Mouse (Mus musculus) layer of hippocampus, adult 2 months (tissue): ENCODE results near the gene Mier2. TPM values are rescaled to one million over a fixed set of nuclear protein-coding genes. Genes with fewer than 3 reads are reported as not detected.
A peak's percentile ranks its signal among the peaks of the same experiment; 100 is the strongest.

Experiments
- DNase-seq, 2 experiments: peaks; one replicate each; pipeline ENCODE4 v3.0.0; 2022; ENCODE audit warnings: low spot score in 2 of 2
- H3K27ac ChIP-seq: fragments of 200-600 bp; 2 replicates; pipeline ENCODE4 v1.8.1; 2022
- H3K4me3 ChIP-seq: fragments of 200-600 bp; 2 replicates; pipeline ENCODE4 v1.8.1; 2022; ENCODE audit warnings: mild to moderate bottlenecking
- CTCF ChIP-seq: fragments of 200-600 bp; conservative IDR thresholded peaks from 2 replicates; pipeline ENCODE4 v1.8.1; 2022; ENCODE audit warnings: antibody characterized with exemption, mild to moderate bottlenecking, moderate library complexity
- total RNA-seq, 2 experiments: library from RNA; stranded (reverse); gene quantifications; 2 replicates each; pipeline ENCODE4 v1.2.3; 2021

Mier2 gene
- total RNA-seq, 2 experiments from 2014 or later: 60.1 to 61.6 TPM

- Histone ChIP-seq H3K4me3 (no peak overlapping the region), H3K27ac (no peak overlapping the region)
- TF ChIP-seq CTCF: no peak
- no peak for DNase-seq
Measured at GRCm38 (mm10) chr10:79584426-79584825, 29.4 kb upstream of the Mier2 start.

GRCm38 (mm10) chr10:79584021-79584420 lies 29.0 kb upstream of the Mier2 start:
- no peak for TF ChIP-seq CTCF
- no peak overlapping the region for H3K4me3 ChIP-seq
- H3K27ac ChIP-seq: no peak overlapping the region
- DNase-seq: no peak

- DNase-seq: no peak
- TF ChIP-seq CTCF: no peak
- H3K4me3 ChIP-seq: no peak overlapping the region
- H3K27ac ChIP-seq: no peak overlapping the region
Measured at GRCm38 (mm10) chr10:79581501-79581900, 26.5 kb upstream of the Mier2 start.

DNA sequence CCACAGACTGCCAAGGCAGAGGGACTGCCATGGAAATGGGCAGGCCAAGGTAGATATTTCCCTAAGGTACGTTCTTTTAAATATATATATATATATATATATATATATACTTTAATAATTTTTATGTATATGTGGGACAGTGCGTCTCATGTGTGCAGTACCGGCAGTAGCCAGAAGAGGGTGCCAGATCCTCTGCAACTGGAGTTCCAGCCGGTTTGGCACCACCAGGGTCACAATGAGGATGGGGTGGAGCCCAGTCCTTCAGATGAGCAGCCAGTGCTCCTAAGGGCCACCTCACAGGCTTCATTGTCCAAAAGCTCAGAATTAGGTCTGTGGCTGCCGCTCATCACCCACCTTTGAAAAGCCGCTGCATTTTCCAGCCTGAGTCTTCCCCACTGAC lies 25.8 kb upstream of the Mier2 start:
- H3K4me3 ChIP-seq: no peak overlapping the region
- TF ChIP-seq CTCF: peak; percentile 78
- peak in 1 of 2 experiments; percentile 43 for DNase-seq
- no peak overlapping the region for H3K27ac ChIP-seq

DNA sequence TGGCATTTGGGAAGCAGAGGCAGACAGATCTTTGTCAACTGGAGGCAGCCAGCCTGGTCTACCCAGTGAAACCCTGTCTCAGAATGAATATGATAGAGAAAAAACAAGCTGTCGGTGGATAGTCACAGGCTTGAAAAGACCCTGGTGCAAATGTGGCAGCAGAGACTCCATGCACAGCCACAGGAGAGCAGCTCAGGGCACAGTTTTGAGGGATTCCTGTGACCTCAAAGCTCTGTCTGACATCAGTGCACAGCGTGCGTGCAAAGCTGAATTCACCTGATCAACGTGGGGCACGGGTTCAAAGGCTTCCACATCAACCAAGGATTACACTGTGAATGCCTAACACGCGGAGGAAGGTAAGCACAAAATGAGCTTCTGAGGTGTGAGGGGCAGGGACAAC lies 25.4 kb upstream of the Mier2 start:
- no peak for TF ChIP-seq CTCF
- no peak overlapping the region for H3K4me3 ChIP-seq
- DNase-seq: no peak
- no peak overlapping the region for H3K27ac ChIP-seq

- DNase-seq: no peak
- Histone ChIP-seq H3K27ac (no peak overlapping the region), H3K4me3 (no peak overlapping the region)
- no peak for TF ChIP-seq CTCF
Measured at GRCm38 (mm10) chr10:79579781-79580180, 24.8 kb upstream of the Mier2 start.

DNA sequence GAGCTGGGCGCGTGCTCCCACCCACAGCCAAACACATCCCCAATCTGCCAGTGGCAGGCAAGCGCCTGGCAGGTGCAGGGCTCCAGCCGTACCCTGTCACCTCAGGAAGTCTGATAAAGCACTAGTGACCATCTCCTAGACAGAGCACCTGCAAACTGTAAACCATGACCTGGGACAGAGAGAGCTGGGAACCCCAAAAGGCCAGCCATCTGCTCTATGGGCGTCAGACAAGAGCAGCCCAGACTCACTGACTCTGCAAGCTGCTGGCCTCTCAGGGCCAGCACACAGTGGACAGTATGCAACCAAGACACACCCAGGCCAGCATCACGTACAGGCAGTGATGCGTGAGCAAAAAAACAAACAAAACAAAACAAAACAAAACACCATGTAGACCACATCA lies 23.9 kb upstream of the Mier2 start:
- Histone ChIP-seq H3K27ac (no peak overlapping the region), H3K4me3 (no peak overlapping the region)
- TF ChIP-seq CTCF: no peak
- no peak for DNase-seq

- no peak for DNase-seq
- Histone ChIP-seq H3K27ac (no peak overlapping the region), H3K4me3 (no peak overlapping the region)
- no peak for TF ChIP-seq CTCF
Measured at GRCm38 (mm10) chr10:79578276-79578675, 23.3 kb upstream of the Mier2 start.

- H3K27ac ChIP-seq: no peak overlapping the region
- TF ChIP-seq CTCF: no peak
- DNase-seq: no peak
- no peak overlapping the region for H3K4me3 ChIP-seq
Measured at GRCm38 (mm10) chr10:79577376-79577775, 22.4 kb upstream of the Mier2 start.

GRCm38 (mm10) chr10:79575754-79576153 lies 20.8 kb upstream of the Mier2 start:
- no peak for TF ChIP-seq CTCF
- H3K27ac ChIP-seq: no peak overlapping the region
- no peak overlapping the region for H3K4me3 ChIP-seq
- DNase-seq: no peak

DNA sequence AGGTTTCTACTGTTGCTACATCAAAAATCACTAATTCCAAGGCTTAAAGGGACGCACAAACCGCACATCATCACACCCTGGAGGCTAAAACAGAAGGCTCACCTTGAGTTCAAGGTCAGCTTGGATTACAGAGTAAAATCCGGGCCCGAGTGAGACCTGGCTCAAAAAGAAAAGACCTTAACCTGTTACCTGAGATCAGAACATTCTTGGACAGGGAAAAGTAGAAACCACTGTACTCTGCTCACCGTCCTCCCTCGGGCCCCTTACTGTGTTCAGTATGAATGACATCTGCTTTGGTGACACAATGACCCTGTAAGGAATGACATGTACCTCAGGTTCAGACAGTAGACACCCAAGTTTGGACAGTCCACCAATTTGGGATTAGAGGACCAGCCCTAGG lies 19.8 kb upstream of the Mier2 start:
- Histone ChIP-seq H3K27ac (no peak overlapping the region), H3K4me3 (no peak overlapping the region)
- DNase-seq: no peak
- TF ChIP-seq CTCF: no peak

DNA sequence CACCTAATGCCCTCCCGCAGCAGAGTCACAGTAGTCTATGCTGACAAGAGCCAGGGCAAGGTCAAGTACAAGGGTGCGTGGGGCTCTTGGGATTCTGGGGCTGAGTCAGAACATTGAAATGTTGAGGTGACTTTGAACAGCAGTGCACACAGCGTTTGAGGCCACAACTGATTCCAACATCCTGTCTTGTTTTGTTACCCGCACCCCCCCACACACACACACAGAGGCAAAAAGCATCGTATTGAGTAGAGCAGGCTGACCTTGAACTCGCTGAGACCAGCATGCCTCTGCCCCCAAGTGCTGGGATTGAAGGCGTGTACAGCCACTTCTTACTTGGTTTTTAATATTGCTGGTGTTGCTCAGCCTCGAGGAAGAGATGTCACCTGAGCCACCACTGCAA lies 19.4 kb upstream of the Mier2 start:
- DNase-seq: no peak
- no peak for TF ChIP-seq CTCF
- Histone ChIP-seq H3K4me3 (no peak overlapping the region), H3K27ac (no peak overlapping the region)

DNA sequence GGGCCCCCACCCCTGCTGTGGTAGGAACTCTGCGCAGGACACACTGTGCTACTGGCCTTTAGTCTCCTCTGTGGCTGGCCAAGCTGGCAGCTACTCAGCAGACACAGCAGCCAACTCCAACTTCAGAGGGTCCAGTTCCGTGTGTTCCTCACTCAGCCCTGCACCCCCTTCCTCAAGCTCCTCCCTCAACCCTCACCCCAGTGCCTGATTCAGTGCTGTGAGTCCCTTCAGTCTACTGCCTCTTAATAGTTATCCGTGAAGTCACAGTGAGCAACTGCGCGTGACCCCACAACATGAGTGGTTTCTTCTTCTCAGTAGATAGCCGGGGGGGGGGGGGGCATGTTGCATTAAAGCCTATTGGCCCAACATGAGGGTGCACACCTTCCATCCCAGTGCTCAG lies 18.6 kb upstream of the Mier2 start:
- H3K27ac ChIP-seq: no peak overlapping the region
- no peak overlapping the region for H3K4me3 ChIP-seq
- TF ChIP-seq CTCF: no peak
- DNase-seq: no peak

GRCm38 (mm10) chr10:79571314-79571713 lies 16.3 kb upstream of the Mier2 start:
- no peak overlapping the region for H3K4me3 ChIP-seq
- no peak for TF ChIP-seq CTCF
- DNase-seq: no peak
- no peak overlapping the region for H3K27ac ChIP-seq

- no peak for TF ChIP-seq CTCF
Measured at GRCm38 (mm10) chr10:79569921-79570320, 14.9 kb upstream of the Mier2 start.

More at GRCm38 (mm10) chr10:79569921-79570320, 14.9 kb upstream of the Mier2 start:
- DNase-seq: no peak
- Histone ChIP-seq H3K27ac (no peak overlapping the region), H3K4me3 (no peak overlapping the region)
